Mouse (Mus musculus): ENCODE measurements around the gene Col27a1. TPM values are rescaled to one million over a fixed set of nuclear protein-coding genes. Genes with fewer than 3 reads are reported as not detected.

Gene Col27a1
- total and polyA plus RNA-seq, 3 experiments, result not detected

- Histone ChIP-seq H3K27ac (ENCODE audit: control insufficient read depth, low read depth, low read length) (no peak within 1 kb of the TSS), H3K9ac (ENCODE audit: control insufficient read depth, low read depth, low read length, poor library complexity, severe bottlenecking) (no peak within 1 kb of the TSS), H3K36me3 (ENCODE audit: control insufficient read depth in 1 of 2, insufficient read depth in 2 of 2, low read length in 2 of 2) (no peaks in the 10 kb centered on the region), H3K9me3 (replicated peaks; ENCODE audit: insufficient read depth, low read length) (no peaks in the 10 kb centered on the region), H3K79me2 (ENCODE audit: control insufficient read depth, insufficient read depth, low read length, poor library complexity) (no peaks in the 10 kb centered on the region), H3K27me3 (ENCODE audit: control insufficient read depth in 1 of 2, insufficient read depth in 2 of 2, low read length in 2 of 2) (no peaks in the 10 kb centered on the region), H3K4me1 (ENCODE audit: control insufficient read depth in 1 of 2, insufficient read depth in 2 of 2, low read length in 2 of 2) (no peaks in the 10 kb centered on the region), H3K4me3 (ENCODE audit: control insufficient read depth in 1 of 2, insufficient read depth in 1 of 2, low read depth in 2 of 2, low read length in 2 of 2) (no peak within 1 kb of the TSS)
- TF ChIP-seq GATA1 (IDR thresholded peaks at IDR 0.05; ENCODE audit: low read depth, low read length) (no peak), NRF1 (IDR thresholded peaks at IDR 0.05; ENCODE audit: insufficient read depth, low read depth, low read length, poor library complexity, severe bottlenecking) (no peak), ZKSCAN1 (IDR thresholded peaks at IDR 0.05; ENCODE audit: low read depth, low read length) (no peak), MAZ (IDR thresholded peaks at IDR 0.05; ENCODE audit: low read depth, low read length) (no peak), SIN3A (IDR thresholded peaks at IDR 0.05; ENCODE audit: low read length) (no peak), BHLHE40 (IDR thresholded peaks at IDR 0.05; ENCODE audit: borderline replicate concordance, low read depth, low read length) (no peak), CHD2 (IDR thresholded peaks at IDR 0.05; ENCODE audit: low read length) (no peak), ETS1 (IDR thresholded peaks at IDR 0.05; ENCODE audit: low read depth, low read length) (no peak), USF1 (IDR thresholded peaks at IDR 0.05; ENCODE audit: low read depth, low read length) (no peak), CTCF (IDR thresholded peaks at IDR 0.05 in 2 of 3, conservative IDR thresholded peaks at IDR 0.05 in 1 of 3; ENCODE audit: control insufficient read depth in 1 of 3, insufficient read depth in 1 of 3, low read depth in 2 of 3, low read length in 3 of 3, poor library complexity in 1 of 3, severe bottlenecking in 1 of 3) (no peak), SMC3 (IDR thresholded peaks at IDR 0.05; ENCODE audit: low read depth, low read length) (no peak), CHD1 (IDR thresholded peaks at IDR 0.05; ENCODE audit: low read depth, low read length) (no peak), ZC3H11A (IDR thresholded peaks at IDR 0.05; ENCODE audit: low read depth, low read length) (no peak)
- DNase-seq (ENCODE audit: low read depth, low spot score), result no peak
These were observed 130.5 kb downstream of the Col27a1 start, which contains the start of gene Orm1 for GRCm38 (mm10) chr4:63344295-63344694. Orm1 (plus strand) TSS chr4:63344560.

GRCm38 (mm10) chr4:63345261-63345660 is 131.5 kb downstream of the Col27a1 start:
- H3K27me3 ChIP-seq (ENCODE audit: control insufficient read depth in 1 of 2, insufficient read depth in 2 of 2, low read length in 2 of 2), result no peaks in the 10 kb centered on the region
- no peaks in the 10 kb centered on the region for H3K9me3 ChIP-seq (replicated peaks; ENCODE audit: insufficient read depth, low read length)
- no peak for DNase-seq (ENCODE audit: low read depth, low spot score)
- H3K4me1 ChIP-seq (ENCODE audit: control insufficient read depth in 1 of 2, insufficient read depth in 2 of 2, low read length in 2 of 2), result no peaks in the 10 kb centered on the region
- no peak for TF ChIP-seq ETS1 (IDR thresholded peaks at IDR 0.05; ENCODE audit: low read depth, low read length)
- TF ChIP-seq POLR2AphosphoS5 (IDR thresholded peaks at IDR 0.05; ENCODE audit: borderline replicate concordance, low read depth, low read length), result no peak
- no peak for TF ChIP-seq ZKSCAN1 (IDR thresholded peaks at IDR 0.05; ENCODE audit: low read depth, low read length)
- TF ChIP-seq GABPA (IDR thresholded peaks at IDR 0.05; ENCODE audit: low read depth, low read length), result no peak
- TF ChIP-seq HCFC1 (IDR thresholded peaks at IDR 0.05; ENCODE audit: low read depth, low read length), result no peak
- no peak for TF ChIP-seq NELFE (IDR thresholded peaks at IDR 0.05; ENCODE audit: low read depth, low read length)
- TF ChIP-seq TBP (IDR thresholded peaks at IDR 0.05; ENCODE audit: low read depth, low read length), result no peak
- no peak for TF ChIP-seq CTCF (IDR thresholded peaks at IDR 0.05 in 2 of 3, conservative IDR thresholded peaks at IDR 0.05 in 1 of 3; ENCODE audit: control insufficient read depth in 1 of 3, insufficient read depth in 1 of 3, low read depth in 2 of 3, low read length in 3 of 3, poor library complexity in 1 of 3, severe bottlenecking in 1 of 3)
- no peak for TF ChIP-seq POLR2A (IDR thresholded peaks at IDR 0.05; ENCODE audit: control insufficient read depth in 1 of 2, insufficient read depth in 1 of 2, low read depth in 1 of 2, low read length in 2 of 2, poor library complexity in 1 of 2)
- TF ChIP-seq SIN3A (IDR thresholded peaks at IDR 0.05; ENCODE audit: low read length), result no peak
- TF ChIP-seq E2F4 (IDR thresholded peaks at IDR 0.05; ENCODE audit: borderline replicate concordance, low read depth, low read length), result no peak
- no peak for TF ChIP-seq SMC3 (IDR thresholded peaks at IDR 0.05; ENCODE audit: low read depth, low read length)
- no peak overlapping the region for H3K27ac ChIP-seq (ENCODE audit: control insufficient read depth, low read depth, low read length)
- no peak overlapping the region for H3K4me3 ChIP-seq (ENCODE audit: control insufficient read depth in 1 of 2, insufficient read depth in 1 of 2, low read depth in 2 of 2, low read length in 2 of 2)
- H3K36me3 ChIP-seq (ENCODE audit: control insufficient read depth in 1 of 2, insufficient read depth in 2 of 2, low read length in 2 of 2), result no peaks in the 10 kb centered on the region
- H3K9ac ChIP-seq (ENCODE audit: control insufficient read depth, low read depth, low read length, poor library complexity, severe bottlenecking), result no peak overlapping the region
- no peaks in the 10 kb centered on the region for H3K79me2 ChIP-seq (ENCODE audit: control insufficient read depth, insufficient read depth, low read length, poor library complexity)
